Mouse (Mus musculus) lung, embryonic 16.5 days (tissue): Measurements from ENCODE around the gene Tnpo2. TPM values are rescaled to one million over a fixed set of nuclear protein-coding genes. Genes with fewer than 3 reads are reported as not detected.

Source experiments
- ATAC-seq: fragments of 200-750 bp; cut with Nextera tagmentation; 2 replicates; pipeline ENCODE4 v1.8.0; 2017; ENCODE audit warnings: low read depth, mild to moderate bottlenecking, moderate library complexity
- H3K27ac ChIP-seq: fragments of 300-500 bp; sonication (generic); 2 replicates; pipeline ENCODE4 v1.5.1; 2014; ENCODE audit warnings: mild to moderate bottlenecking, control low read depth, low read length
- H3K27me3 ChIP-seq: fragments of 300-500 bp; sonication (generic); 2 replicates; pipeline ENCODE4 v1.6.1; 2014; ENCODE audit warnings: low read depth, low read length, mixed read lengths; ENCODE audit not compliant: control insufficient read depth, insufficient read depth
- H3K36me3 ChIP-seq: fragments of 300-500 bp; sonication (generic); 2 replicates; pipeline ENCODE4 v1.6.1; 2014; ENCODE audit warnings: low read length; ENCODE audit not compliant: control insufficient read depth, insufficient read depth
- H3K4me1 ChIP-seq: fragments of 300-500 bp; sonication (generic); replicated peaks from 2 replicates; pipeline ENCODE4 v1.6.1; 2014; ENCODE audit warnings: low read length, mixed read lengths; ENCODE audit not compliant: control insufficient read depth, insufficient read depth
- H3K4me2 ChIP-seq: fragments of 300-500 bp; sonication (generic); 2 replicates; pipeline ENCODE4 v1.6.1; 2014; ENCODE audit warnings: low read depth, low read length, control low read depth
- H3K4me3 ChIP-seq: fragments of 300-500 bp; sonication (generic); 2 replicates; pipeline ENCODE4 v1.5.1; 2014; ENCODE audit warnings: mild to moderate bottlenecking, low read length, control low read depth
- H3K9ac ChIP-seq: fragments of 300-500 bp; sonication (generic); 2 replicates; pipeline ENCODE4 v1.6.1; 2014; ENCODE audit warnings: low read length, control low read depth
- H3K9me3 ChIP-seq: fragments of 300-500 bp; sonication (generic); 2 replicates; pipeline ENCODE4 v1.6.1; 2016; ENCODE audit warnings: low read length; ENCODE audit not compliant: control insufficient read depth
- WGBS: fragments of 180-500 bp; shearing (Covaris S2); extraction: QIAGEN DNeasy Blood & Tissue Kit; methylation state at CpG from one replicate; pipeline ENCODE4 v1.1.7; 2014; 5-methylcytosine and 5-hydroxymethylcytosine counted together
- polyA plus RNA-seq: library from polyadenylated mRNA; unstranded; fragments of >200 nt; fragmentation: Nextera tagmentation; extraction: Ambion mirVana; gene quantifications from 2 replicates; pipeline ENCODE4 v1.2.1, GENCODE M21; 2015

The Tnpo2 gene
- polyA plus RNA-seq, 1 experiment from 2014 or later = 29.5 TPM

DNA sequence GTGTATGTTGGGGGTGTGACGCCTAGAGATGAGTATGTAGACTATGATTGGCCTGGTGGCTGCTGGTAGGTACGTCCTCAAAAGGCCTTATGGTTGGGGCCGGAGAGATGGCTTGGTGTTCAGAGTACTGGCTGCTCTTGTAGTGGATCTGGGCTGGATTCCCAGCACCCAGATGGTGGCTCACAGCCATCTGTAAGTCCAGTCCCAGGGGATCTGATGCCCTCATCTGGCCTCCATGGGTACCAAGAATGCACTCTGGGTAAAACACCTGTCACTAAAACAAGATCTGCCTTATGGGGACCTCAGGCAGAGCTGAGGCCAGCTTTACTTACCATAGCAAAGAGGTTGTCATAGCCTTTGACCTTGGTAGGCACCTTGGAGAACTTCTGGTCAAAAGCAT, 12.9 kb upstream of the Tnpo2 start:
- H3K9ac ChIP-seq = no peak overlapping the region
- peaks cover 23% of the 10 kb centered on the region for H3K4me1 ChIP-seq
- H3K9me3 ChIP-seq = no peaks in the 10 kb centered on the region
- H3K36me3 ChIP-seq = peaks cover 12% of the 10 kb centered on the region
- H3K4me2 ChIP-seq = no peak overlapping the region
- no peaks in the 10 kb centered on the region for H3K27me3 ChIP-seq
- H3K27ac ChIP-seq = no peak overlapping the region
- no peak overlapping the region; the same call in 1 of the 2 replicates for H3K4me3 ChIP-seq
- no peak for ATAC-seq
- 96% methylated on average over 3 of the region's 3 CpGs for WGBS

DNA sequence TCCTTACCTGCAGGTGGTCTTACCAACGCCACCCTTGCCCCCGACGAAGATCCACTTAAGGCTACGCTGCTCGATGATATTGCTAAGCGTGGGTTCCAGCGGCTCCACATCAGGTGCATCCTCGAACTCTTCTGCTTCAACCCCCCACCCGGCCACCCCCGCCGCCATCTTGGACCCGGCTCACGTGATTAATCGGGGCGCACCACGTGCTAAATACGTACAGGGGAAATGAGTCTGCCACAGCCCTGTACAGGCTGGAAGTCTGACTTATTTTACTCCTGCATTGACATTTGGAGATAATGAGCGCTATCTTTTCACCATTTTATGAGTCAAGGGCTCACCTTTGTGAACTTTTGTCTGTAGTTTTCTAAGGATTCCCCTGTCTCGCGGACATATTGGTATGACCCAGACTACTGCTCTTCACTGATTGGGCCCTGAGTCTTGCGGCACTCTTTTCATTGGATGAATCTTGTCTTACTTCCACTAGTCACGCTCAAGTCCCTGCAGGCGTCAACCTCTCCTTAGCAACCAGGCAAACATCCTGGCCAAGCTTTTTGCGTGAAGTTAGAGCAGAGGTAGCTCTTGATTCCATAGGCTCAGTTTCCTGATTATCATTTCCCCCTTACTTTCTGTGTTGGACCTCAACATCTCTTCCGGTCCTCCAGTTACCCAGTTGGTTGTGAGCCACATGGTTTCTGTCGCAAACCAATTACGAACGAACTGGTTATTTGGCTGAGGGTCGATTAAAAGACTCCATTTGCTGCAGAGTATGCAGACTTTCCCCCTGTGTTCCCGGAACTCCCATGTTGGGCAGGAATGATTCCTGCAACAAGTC, 11.4 kb upstream of the Tnpo2 start, which contains the start of gene Asna1:
Gene Asna1 (minus strand): TSS at position 184 of the 835 bp plus-strand sequence.
- peaks cover 17% of the 10 kb centered on the region for H3K36me3 ChIP-seq
- H3K4me3 ChIP-seq = peak within 1 kb of the TSS; percentile 98
- no peaks in the 10 kb centered on the region for H3K9me3 ChIP-seq
- no peaks in the 10 kb centered on the region for H3K27me3 ChIP-seq
- H3K9ac ChIP-seq = peak within 1 kb of the TSS; percentile 80
- H3K4me1 ChIP-seq = peaks cover 24% of the 10 kb centered on the region
- peak within 1 kb of the TSS; percentile 92 for H3K4me2 ChIP-seq
- peak within 1 kb of the TSS; percentile 77 for H3K27ac ChIP-seq
- ATAC-seq = peak; percentile 92
- 5% methylated on average over 30 of the region's 30 CpGs for WGBS

DNA sequence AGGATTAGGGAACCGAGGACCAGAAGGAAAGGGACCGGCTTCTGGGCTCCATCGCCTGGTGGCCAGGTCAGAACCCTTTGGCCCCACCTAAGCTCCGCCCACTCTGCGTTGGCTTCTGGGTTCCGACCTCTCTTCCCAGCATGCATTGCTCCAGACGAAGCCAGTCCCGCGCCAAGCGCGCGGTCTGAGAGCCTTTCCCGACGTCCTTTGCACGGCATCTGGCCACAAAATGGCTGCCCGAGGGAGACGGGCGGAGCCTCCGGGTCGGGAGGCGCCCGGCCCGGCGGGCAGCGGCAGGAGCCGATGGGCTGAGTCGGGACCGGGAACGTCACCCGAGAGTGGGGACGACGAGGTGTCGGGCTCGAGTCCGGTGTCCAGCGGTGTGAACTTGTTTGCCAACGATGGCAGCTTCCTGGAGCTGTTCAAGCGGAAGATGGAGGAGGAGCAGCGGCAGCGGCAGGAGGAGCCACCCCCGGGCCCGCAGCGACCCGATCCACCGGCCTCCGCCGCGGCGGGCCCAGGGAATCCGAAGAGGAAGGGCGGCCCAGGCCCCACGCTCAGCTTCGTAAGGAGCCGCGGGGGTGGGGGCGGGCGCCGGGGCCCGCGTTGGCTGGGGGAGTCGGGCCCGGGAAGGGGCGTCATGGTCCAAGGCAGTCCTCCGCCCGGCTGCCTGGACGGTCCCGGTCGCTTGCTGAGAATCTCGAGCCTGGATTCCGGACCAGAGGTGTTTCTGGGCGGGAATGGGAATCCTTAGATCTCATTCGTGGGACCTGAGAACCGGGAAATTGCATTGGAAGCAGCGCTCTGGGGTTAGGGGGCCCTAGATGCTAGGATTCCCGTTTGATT, 9.8 kb upstream of the Tnpo2 start, which contains the start of gene Trir:
Gene Trir (plus strand): TSS at position 154 of the 846 bp plus-strand sequence.
- Histone ChIP-seq H3K9ac (peak within 1 kb of the TSS; percentile 100), H3K4me3 (peak within 1 kb of the TSS; percentile 98), H3K4me1 (peaks cover 24% of the 10 kb centered on the region), H3K36me3 (peaks cover 30% of the 10 kb centered on the region), H3K27ac (peak within 1 kb of the TSS; percentile 87), H3K27me3 (no peaks in the 10 kb centered on the region), H3K4me2 (peak within 1 kb of the TSS; percentile 92), H3K9me3 (no peaks in the 10 kb centered on the region)
- WGBS = under 1% methylated on average over 75 of the region's 75 CpGs
- peak; percentile 84 for ATAC-seq

DNA sequence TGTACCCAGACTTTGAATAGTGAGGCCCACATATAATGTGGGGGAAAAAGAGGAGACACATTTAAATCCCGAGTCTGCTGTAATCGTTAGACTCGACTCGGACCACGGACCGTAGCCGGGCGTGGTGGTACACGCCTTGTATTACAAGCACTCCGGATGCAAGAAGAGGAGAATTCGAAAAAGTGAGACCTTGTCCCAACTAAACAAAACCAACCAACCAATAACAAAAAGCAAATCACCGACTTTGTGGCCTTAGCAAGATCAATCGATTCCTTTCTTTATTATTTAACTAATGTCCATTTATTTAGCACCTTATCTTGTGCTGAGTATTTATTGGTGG, 9.2 kb upstream of the Tnpo2 start:
- under 1% methylated on average over 13 of the region's 13 CpGs for WGBS
- no peaks in the 10 kb centered on the region for H3K9me3 ChIP-seq
- H3K4me2 ChIP-seq = peak overlapping the region; percentile 90
- H3K4me3 ChIP-seq = peak overlapping the region; percentile 98
- H3K4me1 ChIP-seq = peaks cover 24% of the 10 kb centered on the region
- peak overlapping the region; percentile 100 for H3K9ac ChIP-seq
- H3K27me3 ChIP-seq = no peaks in the 10 kb centered on the region
- ATAC-seq = no peak
- peak overlapping the region; percentile 87 for H3K27ac ChIP-seq
- H3K36me3 ChIP-seq = peaks cover 35% of the 10 kb centered on the region

DNA sequence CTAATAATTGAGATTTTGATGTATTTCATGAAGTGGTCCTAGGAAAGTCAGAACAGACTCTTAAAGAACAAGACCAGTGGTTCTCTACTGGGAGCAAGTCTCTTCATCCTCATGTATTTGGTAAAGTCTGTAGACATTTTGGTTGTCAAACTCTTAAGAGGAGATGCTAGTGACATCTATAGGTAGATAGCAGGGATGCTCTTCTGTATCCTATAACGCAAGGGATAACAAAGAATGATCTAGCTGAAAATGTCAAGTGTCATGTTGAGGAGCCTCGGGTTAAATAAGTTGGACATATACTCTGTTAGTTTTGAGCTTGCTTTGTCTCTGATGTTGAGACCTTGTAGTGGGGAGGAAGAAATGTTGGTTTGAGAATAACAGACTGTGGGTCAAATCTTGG, 8.8 kb upstream of the Tnpo2 start:
- 13% methylated on average over 2 of the region's 2 CpGs for WGBS
- Histone ChIP-seq H3K9ac (peak overlapping the region; percentile 100), H3K27me3 (no peaks in the 10 kb centered on the region), H3K4me2 (peak overlapping the region; percentile 90), H3K27ac (no peak overlapping the region), H3K4me1 (peaks cover 24% of the 10 kb centered on the region), H3K4me3 (peak overlapping the region; percentile 98), H3K9me3 (no peaks in the 10 kb centered on the region), H3K36me3 (peaks cover 39% of the 10 kb centered on the region)
- ATAC-seq = no peak

DNA sequence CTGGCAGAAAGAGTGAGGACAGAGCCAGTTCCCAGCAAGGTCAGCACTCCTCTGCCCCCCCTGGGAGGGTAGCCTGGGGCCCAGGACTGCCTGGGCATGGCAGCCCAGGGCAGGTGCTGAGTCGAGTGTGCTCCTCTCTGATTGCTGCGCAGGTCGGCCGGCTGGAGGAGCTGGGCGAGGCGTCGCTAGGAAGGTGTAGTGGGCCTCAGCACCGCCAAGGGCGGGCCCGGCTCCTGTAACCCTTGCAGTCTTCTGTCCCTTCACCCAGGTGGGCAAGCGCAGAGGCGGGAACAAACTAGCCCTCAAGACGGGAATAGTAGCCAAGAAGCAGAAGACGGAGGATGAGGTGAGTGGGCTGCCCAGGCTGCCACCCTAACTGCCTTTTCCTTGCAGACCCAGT, 7.4 kb upstream of the Tnpo2 start:
- Histone ChIP-seq H3K27ac (no peak overlapping the region), H3K4me2 (no peak overlapping the region), H3K9ac (no peak overlapping the region), H3K27me3 (no peaks in the 10 kb centered on the region), H3K9me3 (no peaks in the 10 kb centered on the region), H3K4me1 (peaks cover 21% of the 10 kb centered on the region), H3K4me3 (no peak overlapping the region), H3K36me3 (peaks cover 34% of the 10 kb centered on the region)
- WGBS = 81% methylated on average over 14 of the region's 14 CpGs
- no peak for ATAC-seq

DNA sequence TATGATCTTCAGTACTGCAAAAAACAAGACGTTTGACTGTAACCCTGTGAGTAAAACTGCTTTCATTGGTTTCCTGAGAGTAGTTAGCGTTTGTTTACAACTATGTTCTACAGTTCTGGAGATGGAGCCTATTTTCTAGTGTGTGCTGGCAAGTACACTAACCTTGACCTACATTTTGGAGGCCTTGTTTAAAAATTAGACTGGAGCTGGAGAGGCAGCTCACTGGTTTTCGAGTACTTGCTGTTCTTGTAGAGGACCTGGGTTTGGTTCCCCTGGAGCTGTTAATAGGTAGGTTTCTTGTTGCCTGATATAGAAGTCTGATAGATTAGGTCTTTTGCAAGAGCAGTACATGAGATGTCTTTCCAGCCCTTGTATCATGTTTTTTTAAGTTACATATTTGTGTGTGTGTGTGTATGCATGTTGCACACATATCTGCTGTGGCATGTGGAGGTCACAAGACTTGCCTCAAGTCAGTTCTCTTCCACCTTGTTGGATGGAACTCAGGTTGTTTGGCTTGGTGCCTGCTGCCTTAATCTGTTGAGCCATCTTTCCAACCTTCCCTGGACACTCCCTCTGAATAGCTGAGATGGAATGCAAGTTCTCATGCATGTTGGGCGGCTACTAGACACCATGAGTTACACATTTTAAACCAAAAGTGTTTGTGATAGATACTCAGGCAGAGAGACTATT, 3.9 kb upstream of the Tnpo2 start:
- Histone ChIP-seq H3K36me3 (peaks cover 34% of the 10 kb centered on the region), H3K27ac (no peak overlapping the region), H3K4me1 (peaks cover 20% of the 10 kb centered on the region), H3K9ac (no peak overlapping the region), H3K9me3 (no peaks in the 10 kb centered on the region), H3K4me2 (no peak overlapping the region), H3K4me3 (no peak overlapping the region), H3K27me3 (no peaks in the 10 kb centered on the region)
- WGBS = 71% methylated on average over 4 of the region's 4 CpGs
- ATAC-seq = no peak

DNA sequence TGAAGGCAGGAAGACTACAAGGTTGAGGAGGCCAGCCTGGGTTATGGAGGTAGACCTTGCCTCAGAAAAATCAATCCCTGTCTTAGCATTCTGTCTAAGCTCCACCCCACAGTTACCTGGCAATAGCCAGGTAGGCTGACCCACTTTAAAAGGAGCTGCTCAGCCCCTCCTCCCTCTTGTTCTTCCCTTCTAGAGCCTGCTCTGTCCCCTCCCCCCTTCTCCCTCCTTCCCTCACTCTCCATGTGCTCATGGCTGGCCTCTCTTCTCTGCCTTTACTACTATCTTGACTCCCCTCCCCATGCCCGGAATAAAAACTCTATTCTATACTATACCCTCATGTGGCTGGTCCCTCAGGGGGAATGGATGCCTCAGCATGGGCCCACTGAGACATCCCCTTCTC, 2.8 kb upstream of the Tnpo2 start:
- Histone ChIP-seq H3K27me3 (no peaks in the 10 kb centered on the region), H3K36me3 (peaks cover 34% of the 10 kb centered on the region), H3K4me3 (no peak overlapping the region), H3K4me2 (no peak overlapping the region), H3K9me3 (no peaks in the 10 kb centered on the region), H3K4me1 (peaks cover 13% of the 10 kb centered on the region), H3K27ac (no peak overlapping the region; the same call in 1 of the 2 replicates), H3K9ac (no peak overlapping the region)
- ATAC-seq = no peak
- WGBS = 52% methylated on average over 1 of the region's 1 CpGs
